Mouse (Mus musculus): ENCODE data around the gene Ndufs1. TPM values are rescaled to one million over a fixed set of nuclear protein-coding genes. Genes with fewer than 3 reads are reported as not detected.
"Not testable (repeated sequence)": the region's sequence is repeated elsewhere in the genome, so short reads cannot be mapped to it uniquely, and the experiment has no call there.

Ndufs1 gene
- polyA plus RNA-seq, 2 experiments from 2014 or later: 105 to 118 TPM

DNA sequence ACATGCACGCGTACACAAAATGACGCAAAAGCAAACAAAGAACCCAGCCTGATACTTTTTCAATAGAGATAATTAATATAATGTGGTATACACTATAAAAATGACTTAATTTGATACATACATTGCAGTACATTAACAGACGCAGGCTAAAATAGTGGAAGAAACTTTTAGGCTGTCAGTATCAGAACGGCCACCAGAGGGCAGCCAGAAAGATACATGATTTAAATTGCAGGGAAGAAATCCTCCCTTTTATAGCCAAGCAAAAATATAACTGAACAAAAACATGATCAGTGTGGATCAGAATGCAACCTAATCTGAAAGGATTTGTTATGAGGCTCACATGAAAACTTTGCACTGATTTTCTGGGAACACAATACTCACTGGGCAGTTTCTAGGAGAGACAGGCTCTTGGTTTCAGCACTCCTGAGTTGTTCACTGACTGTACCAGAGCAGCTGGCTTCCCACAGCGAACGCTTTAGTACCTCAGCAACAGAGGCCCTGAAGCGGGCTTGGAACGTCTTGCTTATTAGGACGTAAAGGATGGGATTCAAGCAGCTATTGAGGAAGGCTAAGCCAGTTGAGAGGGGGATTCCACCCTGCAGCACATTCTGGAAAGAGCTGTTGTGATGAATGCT lies 6.1 kb upstream of the Ndufs1 start:
- no peak for ATAC-seq

DNA sequence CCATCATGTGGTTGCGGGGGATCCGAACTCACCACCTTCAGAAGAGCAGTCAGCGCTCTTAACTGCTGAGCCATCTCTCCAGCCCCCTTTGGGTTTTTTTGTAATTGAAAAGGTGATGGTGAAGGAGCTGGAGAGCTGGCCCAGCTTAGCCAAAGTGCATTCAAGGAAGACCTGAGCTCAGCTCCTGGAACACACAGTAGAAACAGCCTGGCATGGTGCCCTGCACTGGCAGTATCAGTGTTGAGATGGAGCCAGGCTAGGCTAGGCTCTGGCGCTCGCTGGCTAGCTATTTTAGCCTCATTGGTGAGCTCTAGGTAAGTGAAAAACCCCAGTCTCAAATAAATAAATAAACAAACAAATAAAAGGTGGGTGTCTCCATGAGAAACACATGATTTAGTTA lies 5.6 kb upstream of the Ndufs1 start:
- ATAC-seq: no peak

DNA sequence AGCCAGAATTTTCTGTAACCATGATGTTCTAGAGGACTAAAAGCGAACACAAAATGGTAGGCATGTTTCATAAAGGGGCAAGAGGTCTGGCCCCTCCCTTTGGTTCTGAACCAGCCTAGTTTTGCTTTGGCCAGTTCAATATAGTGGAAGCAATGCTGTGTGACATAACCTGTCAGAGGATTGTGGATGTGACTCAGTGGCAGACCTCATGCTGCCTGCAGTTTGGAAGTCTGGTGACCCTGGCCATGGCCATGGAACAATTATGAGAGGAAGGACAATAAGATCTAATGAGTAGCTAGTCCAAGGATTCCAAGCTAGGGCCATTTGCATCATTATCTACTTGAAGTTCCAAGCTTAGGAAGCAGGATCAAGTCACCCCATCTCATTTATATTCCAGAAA lies 4.8 kb upstream of the Ndufs1 start:
- ATAC-seq: no peak

DNA sequence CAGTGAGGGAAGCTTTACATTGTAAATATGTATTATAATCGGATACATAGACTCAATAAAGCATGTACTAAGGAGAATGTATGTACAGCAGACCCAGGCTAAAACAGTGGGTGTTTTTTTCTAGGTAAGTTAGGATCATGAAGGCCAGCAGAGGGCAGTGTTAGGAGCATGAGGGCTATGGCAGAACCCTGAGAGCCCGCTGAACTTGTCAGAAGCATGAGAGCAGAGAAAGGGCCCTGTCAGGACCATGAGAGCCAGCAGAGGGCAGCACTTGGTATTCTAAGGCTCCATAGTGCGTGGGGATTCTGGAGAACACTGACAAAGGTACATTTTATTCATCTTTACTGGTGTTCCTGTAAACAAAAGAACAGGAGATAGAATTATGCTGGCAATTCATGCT lies 4.4 kb upstream of the Ndufs1 start:
- peak; percentile 71 for ATAC-seq

DNA sequence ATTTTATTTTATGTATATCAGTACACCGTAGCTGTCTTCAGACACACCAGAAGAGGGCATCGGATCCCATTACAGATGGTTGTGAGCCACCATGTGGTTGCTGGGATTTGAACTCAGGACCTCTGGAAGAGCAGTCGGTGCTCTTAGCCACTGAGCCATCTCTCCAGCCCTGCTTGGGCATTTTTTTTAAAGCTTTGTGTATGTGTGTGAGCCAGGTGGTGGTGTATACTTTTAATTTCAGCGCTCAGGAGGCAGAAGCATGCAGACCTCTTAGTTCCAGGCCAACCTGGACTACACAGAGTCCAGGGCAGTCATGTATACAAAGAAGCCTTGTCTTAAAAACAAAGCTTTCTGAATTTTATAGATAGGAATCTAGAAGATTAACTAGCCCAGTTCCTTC lies 3.9 kb upstream of the Ndufs1 start:
- not testable (repeated sequence) for ATAC-seq

DNA sequence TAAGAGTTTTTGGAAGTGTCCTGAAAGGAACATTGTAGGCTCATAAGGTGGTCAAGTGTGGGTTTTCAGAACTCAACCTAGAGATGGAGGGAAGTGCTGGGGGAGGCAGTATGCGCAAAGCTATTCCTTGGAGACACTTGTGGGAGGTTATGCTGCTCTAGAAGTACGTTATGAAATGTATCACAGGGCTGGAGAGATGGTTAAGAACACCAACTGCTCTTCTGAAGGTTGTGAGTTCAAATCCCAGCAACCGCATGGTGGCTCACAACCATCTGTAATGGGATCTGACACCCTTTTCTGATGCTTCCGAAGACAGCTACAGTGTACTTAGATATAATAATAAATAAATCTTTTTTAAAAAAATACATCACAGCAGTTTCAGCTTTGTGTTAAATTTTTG lies 3.5 kb upstream of the Ndufs1 start:
- no peak for ATAC-seq

DNA sequence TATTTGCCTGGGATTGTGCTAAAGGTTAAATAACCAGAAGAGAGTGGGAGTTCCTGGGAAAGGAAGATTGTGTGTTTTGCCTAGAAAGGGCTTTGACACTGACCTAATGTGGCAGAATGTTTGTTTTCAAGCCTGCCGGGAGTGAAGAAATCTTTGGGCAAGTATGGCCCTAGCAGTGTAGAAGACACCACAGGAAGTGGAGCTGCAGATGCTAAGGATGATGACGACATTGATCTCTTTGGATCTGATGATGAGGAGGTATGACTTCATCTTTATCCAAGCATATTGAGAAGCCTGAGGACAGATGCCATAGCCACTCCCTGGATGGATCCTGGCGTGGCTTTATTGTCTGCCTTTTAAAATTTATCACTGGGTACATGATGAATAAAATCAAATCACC lies 1.7 kb upstream of the Ndufs1 start:
- ATAC-seq: no peak

DNA sequence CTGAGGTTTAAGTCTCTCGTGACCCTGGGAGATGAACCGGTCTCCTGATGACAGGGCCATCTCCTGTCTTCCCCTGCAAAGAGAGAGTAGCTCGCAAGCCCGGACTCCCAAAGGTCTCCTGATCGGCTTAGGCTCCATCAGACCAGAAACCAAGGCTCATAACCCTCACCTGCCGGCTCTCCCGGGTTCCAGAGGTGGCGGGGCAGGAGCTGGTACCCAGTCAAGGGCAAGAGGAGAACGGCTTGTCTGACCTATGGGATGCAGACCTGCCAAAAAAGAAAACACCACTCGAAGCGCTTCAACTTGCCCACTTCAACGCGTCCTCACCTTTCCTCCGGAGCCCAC lies 402 bp downstream of the Ndufs1 start:
- ATAC-seq: peak; percentile 13

DNA sequence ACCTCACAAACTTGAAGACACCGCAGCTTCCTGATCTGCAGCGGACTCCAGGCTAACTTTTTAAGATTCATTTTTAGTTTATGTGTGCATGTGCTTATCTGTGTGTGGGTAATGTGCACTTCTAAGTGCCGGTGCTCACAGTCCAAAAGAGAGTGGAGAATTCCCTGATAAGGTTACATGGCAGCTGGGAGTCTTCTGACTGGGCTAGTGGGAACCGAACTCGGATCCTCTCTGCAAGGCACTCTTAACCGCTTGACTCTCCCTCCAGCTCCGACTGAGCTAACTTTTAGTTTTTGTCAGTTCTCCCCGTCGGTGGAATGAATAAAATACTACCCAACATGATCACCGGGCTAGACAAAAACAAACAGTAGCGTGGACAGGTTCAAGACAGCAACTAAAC lies 780 bp downstream of the Ndufs1 start:
- no peak for ATAC-seq

DNA sequence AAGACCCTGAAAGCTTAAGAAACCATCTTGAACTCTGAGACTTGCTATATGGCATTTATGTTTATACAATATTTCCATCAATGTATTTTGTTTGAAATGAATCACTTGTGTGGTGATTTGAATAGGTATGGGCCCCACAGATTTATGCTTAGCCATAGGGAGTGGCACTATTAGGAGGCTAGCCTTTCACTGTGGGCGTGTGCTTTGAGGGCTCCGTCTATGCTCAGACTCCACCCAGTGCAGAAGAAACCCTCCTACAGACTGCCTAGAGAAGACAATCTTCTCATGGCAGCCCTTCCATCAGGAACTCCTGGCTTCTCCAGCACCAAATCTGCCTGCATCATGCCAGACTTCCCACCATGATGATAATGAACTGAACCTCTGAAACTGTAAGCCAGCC lies 8.0 kb downstream of the Ndufs1 start:
- ATAC-seq: no peak

DNA sequence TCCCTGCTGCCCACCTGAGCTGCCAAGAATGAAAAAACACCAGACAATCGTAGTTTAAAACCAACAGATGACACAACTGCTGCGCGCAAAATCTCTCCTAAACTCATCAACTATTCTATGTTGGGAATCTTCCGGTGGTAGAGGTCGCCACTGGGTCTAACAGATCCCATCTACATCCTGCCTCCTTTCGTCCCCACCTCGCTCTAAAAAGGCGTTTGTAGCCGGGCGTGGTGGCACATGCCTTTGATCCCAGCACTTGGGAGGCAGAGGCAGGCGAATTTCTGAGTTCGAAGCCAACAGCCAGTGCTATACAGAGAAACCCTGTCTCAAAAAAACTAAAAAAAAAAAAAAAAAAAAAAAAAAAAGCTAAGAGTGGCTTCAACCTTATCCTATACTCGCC lies 36.4 kb downstream of the Ndufs1 start:
- no peak for ATAC-seq

DNA sequence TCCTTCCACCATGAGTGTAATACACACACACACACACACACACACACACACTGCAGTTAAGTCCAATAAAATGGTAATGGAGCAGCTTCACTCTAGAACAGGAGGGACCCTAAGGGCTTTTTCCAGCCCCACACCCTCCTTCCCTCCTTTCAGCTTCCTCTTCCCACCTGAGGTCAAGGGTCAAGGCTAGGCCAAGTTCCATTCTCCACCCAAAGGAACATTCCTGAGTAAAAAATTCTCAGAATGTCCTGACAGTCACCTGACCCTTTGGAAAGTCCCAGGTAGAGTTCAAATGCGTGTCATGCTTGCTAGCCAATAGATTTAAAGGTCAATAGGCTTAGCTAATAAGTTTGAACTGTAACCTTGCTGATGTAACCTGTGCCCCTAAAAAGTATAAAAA lies 38.0 kb downstream of the Ndufs1 start:
- ATAC-seq: not testable (repeated sequence)

DNA sequence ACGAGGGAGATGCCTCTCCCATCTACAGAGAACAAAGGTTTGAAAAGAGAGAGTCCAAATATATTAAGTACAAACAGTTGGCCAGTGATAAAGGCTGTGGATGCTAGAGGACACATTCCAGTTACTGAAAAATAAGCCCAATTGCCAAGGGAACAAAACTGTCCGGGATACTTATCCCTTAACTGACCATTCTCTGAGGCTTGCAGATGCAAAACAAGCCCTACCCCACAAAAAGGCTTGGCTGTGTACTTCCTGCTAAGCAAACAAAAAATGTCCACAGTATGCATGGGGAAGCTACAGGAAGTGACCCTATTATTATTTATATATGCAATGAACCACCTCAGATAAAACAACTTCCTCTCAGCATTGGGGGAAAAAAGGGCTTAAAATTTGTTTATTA lies 38.7 kb downstream of the Ndufs1 start:
- no peak for ATAC-seq

DNA sequence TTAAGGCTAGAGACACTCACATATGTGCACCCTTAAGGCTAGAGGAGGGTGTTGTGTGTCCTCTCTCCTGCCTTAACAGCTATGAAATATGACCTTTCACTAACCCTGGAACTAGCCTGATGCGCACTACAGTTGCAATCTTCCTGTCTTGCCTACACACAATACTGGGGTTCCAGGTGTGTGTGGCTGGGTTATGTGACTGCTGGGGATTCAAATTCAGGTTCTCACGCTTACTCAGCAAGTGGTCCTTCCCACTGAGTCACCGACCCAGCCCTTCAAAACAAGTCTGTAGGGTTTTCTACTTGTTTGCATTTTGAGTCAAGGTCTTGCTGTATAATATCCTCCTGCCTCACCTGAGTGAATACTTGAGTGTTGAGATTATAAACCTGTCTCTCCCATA lies 42.1 kb downstream of the Ndufs1 start:
- no peak for ATAC-seq

DNA sequence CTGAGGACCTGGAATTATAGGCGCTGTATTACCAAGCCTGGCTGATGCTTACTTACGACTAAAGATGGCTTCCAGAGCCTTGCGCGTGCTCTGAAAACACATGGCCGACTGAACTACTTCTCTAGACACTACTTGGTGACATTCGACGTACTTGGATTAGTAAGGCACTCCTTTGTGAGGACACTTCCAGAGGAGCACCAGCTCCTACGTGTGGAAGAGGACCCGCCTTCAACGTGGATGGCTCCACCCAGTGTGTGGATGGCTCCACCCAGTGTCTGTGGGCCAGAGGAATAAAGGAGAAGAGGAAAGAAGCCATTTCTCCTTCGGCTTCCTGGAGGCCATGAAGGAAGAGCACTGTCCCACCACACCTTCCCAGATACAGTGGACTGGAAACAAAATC lies 44.9 kb downstream of the Ndufs1 start:
- no peak for ATAC-seq

DNA sequence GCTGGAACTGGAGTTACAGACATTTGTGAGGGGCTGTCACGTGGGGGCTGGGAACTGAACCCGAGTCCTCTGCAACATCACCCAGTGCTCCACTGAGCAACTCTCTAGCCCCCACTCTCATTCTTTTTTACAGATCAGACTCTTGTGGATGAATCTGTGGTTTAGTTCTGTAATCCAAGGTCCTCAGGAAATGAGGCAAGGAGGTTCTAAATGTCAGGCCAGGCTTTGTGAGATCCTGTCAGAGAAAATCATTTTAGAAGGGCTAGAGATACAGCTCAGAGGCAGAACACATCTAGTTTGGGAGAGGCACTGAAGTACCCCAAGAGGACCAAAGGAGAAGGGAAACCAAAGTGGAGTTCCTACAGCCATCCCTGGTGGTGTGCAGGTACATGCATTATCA lies 45.8 kb downstream of the Ndufs1 start:
- no peak for ATAC-seq

DNA sequence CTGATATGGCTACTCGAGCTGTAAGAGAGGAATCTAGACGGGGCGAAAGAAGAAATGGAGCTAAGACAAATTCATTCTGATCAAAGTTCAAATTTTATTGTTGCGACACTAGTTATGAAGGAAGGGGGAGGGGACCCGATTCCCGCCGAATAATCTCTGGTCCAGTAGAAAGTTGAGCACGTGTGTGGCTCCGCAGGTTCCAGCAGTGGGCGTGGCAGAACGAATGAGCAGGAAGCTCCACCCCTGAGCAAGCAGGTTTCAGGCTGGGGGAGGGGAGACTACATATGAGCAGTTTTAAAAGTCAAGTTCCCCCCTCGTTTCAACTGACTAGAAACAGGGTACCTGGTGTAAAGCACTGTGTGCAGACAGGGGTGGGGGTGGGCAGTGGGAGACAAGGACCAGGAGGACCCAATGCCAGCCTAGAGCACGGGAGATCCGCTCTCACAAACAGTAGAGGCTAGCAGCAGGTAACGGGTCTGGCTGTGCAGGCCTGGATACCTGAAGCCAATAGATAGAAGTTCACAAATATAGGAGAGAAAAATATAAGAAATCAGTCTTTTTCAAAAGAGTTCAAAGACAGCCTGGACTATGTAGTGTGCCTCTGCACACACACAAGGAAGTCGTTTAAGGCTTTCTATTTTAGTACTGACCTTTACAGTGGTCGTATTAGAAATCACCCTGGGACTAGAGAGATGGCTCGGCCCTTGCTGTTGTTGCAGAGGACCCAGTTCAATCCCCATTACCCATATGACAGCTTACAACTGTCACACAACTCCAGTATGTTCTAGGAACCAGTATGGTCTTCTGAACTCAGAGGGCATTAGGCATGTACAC lies 46.6 kb downstream of the Ndufs1 start:
- peak; percentile 41 for ATAC-seq

DNA sequence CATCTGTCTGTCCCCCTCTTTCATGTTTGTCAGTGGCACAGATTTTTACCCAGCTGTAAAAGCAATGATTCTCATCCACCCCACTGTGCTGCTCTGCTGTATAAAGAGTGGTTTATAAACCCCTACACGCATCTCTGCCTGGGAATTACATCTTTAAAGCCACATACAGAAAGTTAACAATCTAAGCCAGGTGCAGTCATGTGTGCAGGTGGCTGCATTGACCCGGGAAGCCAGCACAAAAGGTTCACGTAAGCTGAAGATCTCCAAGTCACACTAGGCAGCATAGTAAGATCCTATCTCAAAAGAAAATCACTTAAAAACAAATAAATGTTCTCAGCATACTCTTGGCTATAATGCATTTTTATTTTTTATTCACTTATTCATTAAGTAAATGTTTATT lies 47.4 kb downstream of the Ndufs1 start:
- ATAC-seq: no peak

DNA sequence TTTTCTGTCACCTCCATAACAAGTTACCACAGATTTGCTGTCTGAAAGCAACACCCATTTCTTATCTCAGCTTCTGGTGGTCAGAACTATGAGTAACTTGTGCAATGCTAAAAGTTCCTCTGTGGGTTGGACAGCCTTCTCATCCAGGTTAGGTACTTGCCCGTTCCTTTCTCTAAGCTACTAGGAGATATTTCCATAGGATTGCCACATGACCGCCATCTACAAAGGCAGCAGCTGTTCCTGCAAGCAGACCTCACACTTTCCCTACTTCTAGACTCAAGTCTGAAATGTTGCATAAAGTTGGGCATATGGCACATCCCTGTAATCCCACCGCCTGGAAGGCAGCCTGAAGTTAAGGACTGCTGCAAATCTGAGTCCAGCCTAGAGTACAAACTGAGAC lies 50.4 kb downstream of the Ndufs1 start:
- ATAC-seq: no peak

DNA sequence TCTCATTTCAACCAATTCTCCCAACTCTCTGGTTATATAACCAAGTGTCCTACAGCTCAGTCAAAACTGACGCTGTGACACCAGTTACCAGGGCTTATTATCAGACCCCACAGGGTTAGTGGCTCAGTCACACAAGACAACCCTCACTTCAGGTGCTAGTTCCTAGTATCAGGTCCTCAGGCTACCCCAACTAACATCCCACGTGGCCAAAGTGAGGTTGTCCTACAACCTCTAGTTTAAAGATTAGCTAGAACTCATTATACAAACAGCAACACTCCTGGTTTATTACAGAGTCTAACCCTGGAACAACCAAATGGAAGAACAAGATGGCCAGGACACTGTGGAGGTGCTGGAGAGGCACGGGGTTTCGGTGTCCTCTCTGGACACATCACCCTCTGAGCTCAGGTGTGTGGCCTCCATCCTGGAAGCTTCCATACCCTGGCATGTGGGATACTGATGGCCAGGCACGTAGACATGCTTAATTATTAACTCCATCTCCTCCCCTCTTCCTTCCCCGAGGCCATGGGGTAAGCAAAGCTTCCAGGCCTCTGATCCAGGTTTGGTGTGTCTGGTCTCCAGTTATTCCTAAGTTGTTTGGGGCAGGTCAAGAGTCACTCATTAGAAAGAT lies 52.7 kb downstream of the Ndufs1 start:
- ATAC-seq: no peak

DNA sequence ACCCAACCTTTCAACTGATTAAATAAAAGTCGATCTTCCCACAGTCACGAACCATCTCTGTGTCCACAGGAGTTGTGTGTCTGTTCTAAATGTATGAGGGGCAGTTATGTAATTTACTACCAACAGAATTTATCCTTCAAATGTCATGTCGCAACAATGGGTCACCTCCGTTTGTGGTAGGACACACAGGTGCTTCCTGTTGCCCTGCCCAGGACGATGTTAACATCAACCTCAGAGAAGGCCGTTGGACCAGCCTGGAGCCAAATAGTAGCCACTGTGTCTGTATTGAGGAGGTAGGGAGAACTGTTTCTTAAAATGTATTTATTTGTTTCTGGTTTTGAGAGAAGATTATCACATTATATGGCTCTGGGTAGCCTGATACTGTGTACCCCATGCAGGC lies 54.6 kb downstream of the Ndufs1 start:
- no peak for ATAC-seq

DNA sequence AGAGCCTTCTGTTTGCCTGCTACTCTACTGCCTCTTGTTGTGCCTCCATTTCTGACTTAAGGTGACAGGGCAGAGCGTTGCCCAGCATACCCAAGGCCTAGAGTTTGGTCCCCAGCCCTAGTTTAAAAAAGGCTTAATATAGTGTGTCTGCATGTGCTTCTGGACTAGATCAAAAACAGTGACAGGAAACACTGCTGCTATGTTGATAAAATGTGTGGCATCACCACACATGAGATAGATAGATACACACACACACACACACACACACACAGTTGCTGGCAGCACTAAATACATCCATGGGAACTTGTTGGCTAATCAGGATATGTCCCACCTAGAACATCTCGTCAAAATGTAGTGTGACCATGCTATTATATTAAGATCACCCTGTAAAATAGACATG lies 56.3 kb downstream of the Ndufs1 start:
- no peak for ATAC-seq

DNA sequence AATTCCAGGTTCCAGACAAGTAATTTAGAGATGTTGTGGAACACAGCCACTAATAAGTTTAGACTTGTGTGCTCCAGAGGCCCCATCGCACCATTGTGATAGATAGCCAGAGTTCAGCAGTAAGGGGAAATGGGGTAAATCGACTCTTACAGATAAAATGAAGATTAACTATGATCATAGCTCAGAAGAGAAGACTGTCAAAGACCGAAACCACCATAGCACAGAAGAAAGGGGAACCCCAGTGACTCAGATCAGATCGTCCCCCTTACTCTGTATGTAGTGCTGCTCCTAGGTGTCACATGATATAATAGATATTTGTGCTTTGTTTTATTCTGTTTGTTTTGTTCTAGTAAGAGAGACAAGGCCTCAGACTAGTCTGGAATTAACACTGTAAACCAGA lies 57.0 kb downstream of the Ndufs1 start:
- ATAC-seq: peak; percentile 87

DNA sequence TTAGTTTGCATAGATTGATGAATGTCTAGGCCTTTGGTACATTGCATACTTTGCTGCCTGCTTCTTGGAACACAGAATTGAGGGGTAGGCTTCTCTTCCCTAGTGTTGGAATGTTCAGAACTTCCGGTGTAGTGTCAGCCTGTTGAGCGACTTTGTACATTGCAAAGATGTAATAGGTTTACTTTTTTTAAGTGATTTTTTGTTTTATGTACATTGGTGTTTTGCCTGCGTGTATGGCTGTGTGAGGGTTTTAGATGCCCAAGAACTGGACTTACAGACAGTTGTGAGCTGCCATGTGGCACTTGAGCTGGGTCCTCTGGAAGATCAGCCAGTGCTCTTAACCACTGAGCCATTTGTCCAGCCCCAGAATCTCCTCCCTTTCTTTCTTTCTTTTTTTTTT lies 61.1 kb downstream of the Ndufs1 start:
- ATAC-seq: no peak
